Mouse (Mus musculus) limb, embryonic 10.5 days (tissue): Measurements from ENCODE around the gene Slc6a20a. TPM values are rescaled to one million over a fixed set of nuclear protein-coding genes. Genes with fewer than 3 reads are reported as not detected.
A peak's percentile ranks its signal among the peaks of the same experiment; 100 is the strongest.
"Not testable (repeated sequence)": the region's sequence is repeated elsewhere in the genome, so short reads cannot be mapped to it uniquely, and the experiment has no call there.

ENCODE experiments used
- DNase-seq: peaks from one replicate; pipeline ENCODE4 v3.0.0-alpha.2; 2017; ENCODE audit warnings: low spot score
- H3K27ac ChIP-seq: fragments of 300-500 bp; sonication (generic); 2 replicates; pipeline ENCODE4 v1.5.1; 2016; ENCODE audit warnings: mild to moderate bottlenecking
- H3K27me3 ChIP-seq: fragments of 300-500 bp; sonication (generic); 2 replicates; pipeline ENCODE4 v1.6.1; 2016; ENCODE audit warnings: low read depth, mild to moderate bottlenecking; ENCODE audit not compliant: poor library complexity, severe bottlenecking
- H3K36me3 ChIP-seq: fragments of 300-500 bp; sonication (generic); 2 replicates; pipeline ENCODE4 v1.6.1; 2016; ENCODE audit warnings: mild to moderate bottlenecking, moderate library complexity
- H3K4me1 ChIP-seq: fragments of 300-500 bp; sonication (generic); 2 replicates; pipeline ENCODE4 v1.6.1; 2016
- H3K4me3 ChIP-seq: fragments of 300-500 bp; sonication (generic); 2 replicates; pipeline ENCODE4 v1.5.1; 2016; ENCODE audit warnings: mild to moderate bottlenecking, moderate library complexity
- H3K9me3 ChIP-seq: fragments of 300-500 bp; sonication (generic); replicated peaks from 2 replicates; pipeline ENCODE4 v1.6.1; 2016; ENCODE audit warnings: mild to moderate bottlenecking
- WGBS: fragments of 180-500 bp; shearing (Covaris S2); methylation state at CpG from one replicate; pipeline ENCODE4 v1.1.7; 2016; 5-methylcytosine and 5-hydroxymethylcytosine counted together
- polyA plus RNA-seq: library from polyadenylated mRNA; unstranded; fragments of >200 nt; fragmentation: Nextera tagmentation; extraction: Ambion mirVana; gene quantifications from 2 replicates; pipeline ENCODE4 v1.2.1, GENCODE M21; 2016

The Slc6a20a gene
- polyA plus RNA-seq, 1 experiment from 2014 or later: 0.08 TPM

GRCm38 (mm10) chr9:123665645-123666044 is 13.0 kb downstream of the Slc6a20a start:
- peak; percentile 37 for DNase-seq
- WGBS: 51% methylated on average over 5 of the region's 5 CpGs

GRCm38 (mm10) chr9:123659986-123660676 is 18.6 kb downstream of the Slc6a20a start:
- DNase-seq, H3K9me3 ChIP-seq, H3K4me1 ChIP-seq, H3K27ac ChIP-seq, H3K27me3 ChIP-seq, H3K36me3 ChIP-seq, H3K4me3 ChIP-seq: not testable (repeated sequence)
- 94% methylated on average over 18 of the region's 18 CpGs for WGBS

More at GRCm38 (mm10) chr9:123665645-123666044, 13.0 kb downstream of the Slc6a20a start:
- no peak overlapping the region for H3K27ac ChIP-seq
- no peaks in the 10 kb centered on the region for H3K27me3 ChIP-seq
- H3K9me3 ChIP-seq: no peaks in the 10 kb centered on the region
- H3K4me3 ChIP-seq: no peak overlapping the region
- H3K36me3 ChIP-seq: no peaks in the 10 kb centered on the region
- H3K4me1 ChIP-seq: no peaks in the 10 kb centered on the region

- H3K4me3 ChIP-seq: no peak overlapping the region
- H3K27ac ChIP-seq: no peak overlapping the region
- no peak for DNase-seq
- H3K27me3 ChIP-seq: no peaks in the 10 kb centered on the region
- H3K9me3 ChIP-seq: no peaks in the 10 kb centered on the region
- no peaks in the 10 kb centered on the region for H3K4me1 ChIP-seq
- no peaks in the 10 kb centered on the region for H3K36me3 ChIP-seq
These were observed 19.7 kb downstream of the Slc6a20a start for GRCm38 (mm10) chr9:123658981-123659380.

GRCm38 (mm10) chr9:123657457-123657856 is 21.2 kb downstream of the Slc6a20a start:
- Histone ChIP-seq H3K4me3 (no peak overlapping the region), H3K4me1 (no peaks in the 10 kb centered on the region), H3K27me3 (no peaks in the 10 kb centered on the region), H3K9me3 (no peaks in the 10 kb centered on the region), H3K36me3 (no peaks in the 10 kb centered on the region), H3K27ac (no peak overlapping the region)
- WGBS: 81% methylated on average over 3 of the region's 3 CpGs
- no peak for DNase-seq

GRCm38 (mm10) chr9:123651369-123651768 is 27.3 kb downstream of the Slc6a20a start:
- no peak for DNase-seq
- H3K27me3 ChIP-seq: no peaks in the 10 kb centered on the region
- no peak overlapping the region for H3K4me3 ChIP-seq

GRCm38 (mm10) chr9:123649785-123650511 is 28.7 kb downstream of the Slc6a20a start:
- no peak for DNase-seq
- no peaks in the 10 kb centered on the region for H3K36me3 ChIP-seq
- no peaks in the 10 kb centered on the region for H3K9me3 ChIP-seq
- 83% methylated on average over 2 of the region's 2 CpGs for WGBS
- no peak overlapping the region for H3K4me3 ChIP-seq
- H3K27ac ChIP-seq: no peak overlapping the region
- H3K27me3 ChIP-seq: no peaks in the 10 kb centered on the region
- H3K4me1 ChIP-seq: no peaks in the 10 kb centered on the region

More at GRCm38 (mm10) chr9:123651369-123651768, 27.3 kb downstream of the Slc6a20a start:
- Histone ChIP-seq H3K9me3 (no peaks in the 10 kb centered on the region), H3K4me1 (no peaks in the 10 kb centered on the region), H3K27ac (no peak overlapping the region), H3K36me3 (no peaks in the 10 kb centered on the region)
- WGBS: 47% methylated on average over 4 of the region's 4 CpGs

- Histone ChIP-seq H3K4me3 (no peak overlapping the region), H3K9me3 (no peaks in the 10 kb centered on the region), H3K36me3 (no peaks in the 10 kb centered on the region), H3K27me3 (no peaks in the 10 kb centered on the region), H3K4me1 (no peaks in the 10 kb centered on the region), H3K27ac (no peak overlapping the region)
- DNase-seq: no peak
- 90% methylated on average over 1 of the region's 1 CpGs for WGBS
These were observed 38.6 kb downstream of the Slc6a20a start for GRCm38 (mm10) chr9:123640106-123640505.

GRCm38 (mm10) chr9:123638668-123639089 is 40.0 kb downstream of the Slc6a20a start:
- 90% methylated on average over 1 of the region's 1 CpGs for WGBS
- no peaks in the 10 kb centered on the region for H3K27me3 ChIP-seq
- no peak overlapping the region for H3K4me3 ChIP-seq
- no peaks in the 10 kb centered on the region for H3K9me3 ChIP-seq
- no peaks in the 10 kb centered on the region for H3K36me3 ChIP-seq
- H3K4me1 ChIP-seq: no peaks in the 10 kb centered on the region
- no peak overlapping the region for H3K27ac ChIP-seq
- DNase-seq: no peak

GRCm38 (mm10) chr9:123638231-123638630 is 40.5 kb downstream of the Slc6a20a start:
- Histone ChIP-seq H3K4me1 (no peaks in the 10 kb centered on the region), H3K36me3 (no peaks in the 10 kb centered on the region), H3K27me3 (no peaks in the 10 kb centered on the region), H3K4me3 (no peak overlapping the region), H3K9me3 (no peaks in the 10 kb centered on the region), H3K27ac (no peak overlapping the region)
- no peak for DNase-seq

- no peak for DNase-seq
- Histone ChIP-seq H3K4me1 (no peaks in the 10 kb centered on the region), H3K36me3 (no peaks in the 10 kb centered on the region), H3K27ac (no peak overlapping the region), H3K4me3 (no peak overlapping the region), H3K9me3 (no peaks in the 10 kb centered on the region), H3K27me3 (no peaks in the 10 kb centered on the region)
- WGBS: 68% methylated on average over 5 of the region's 5 CpGs
These were observed 41.9 kb downstream of the Slc6a20a start for GRCm38 (mm10) chr9:123636771-123637170.

GRCm38 (mm10) chr9:123632993-123633392 is 45.7 kb downstream of the Slc6a20a start:
- 91% methylated on average over 3 of the region's 3 CpGs for WGBS
- H3K36me3 ChIP-seq: no peaks in the 10 kb centered on the region
- H3K9me3 ChIP-seq: no peaks in the 10 kb centered on the region
- no peak for DNase-seq
- no peak overlapping the region for H3K27ac ChIP-seq
- H3K4me3 ChIP-seq: no peak overlapping the region
- no peaks in the 10 kb centered on the region for H3K27me3 ChIP-seq
- no peaks in the 10 kb centered on the region for H3K4me1 ChIP-seq

- Histone ChIP-seq H3K27me3 (no peaks in the 10 kb centered on the region), H3K27ac (no peak within 1 kb of the TSS), H3K9me3 (no peaks in the 10 kb centered on the region), H3K36me3 (no peaks in the 10 kb centered on the region), H3K4me1 (no peaks in the 10 kb centered on the region), H3K4me3 (no peak within 1 kb of the TSS)
- WGBS: 83% methylated on average over 6 of the region's 6 CpGs
- DNase-seq: no peak
These were observed 46.4 kb downstream of the Slc6a20a start, which contains the start of gene Slc6a20b for GRCm38 (mm10) chr9:123632281-123632680. Slc6a20b (minus strand) TSS chr9:123632565.

- Histone ChIP-seq H3K27ac (no peak overlapping the region), H3K36me3 (no peaks in the 10 kb centered on the region), H3K4me3 (no peak overlapping the region), H3K9me3 (no peaks in the 10 kb centered on the region), H3K27me3 (no peaks in the 10 kb centered on the region), H3K4me1 (no peaks in the 10 kb centered on the region)
- 91% methylated on average over 3 of the region's 3 CpGs for WGBS
- no peak for DNase-seq
These were observed 47.0 kb downstream of the Slc6a20a start for GRCm38 (mm10) chr9:123631666-123632065.
